Mouse (Mus musculus): ENCODE data around the gene Hsd11b1. TPM values are rescaled to one million over a fixed set of nuclear protein-coding genes. Genes with fewer than 3 reads are reported as not detected.

Hsd11b1 gene
- polyA plus RNA-seq, 1 experiment from 2014 or later, result 0.91 TPM

GRCm38 (mm10) chr1:193242238-193242637 lies 21.6 kb downstream of the Hsd11b1 start:
- Histone ChIP-seq H3K4me3 (ENCODE audit: low read length) (no peak overlapping the region), H3K4me2 (ENCODE audit: low read depth, low read length) (no peak overlapping the region), H3K36me3 (ENCODE audit: control insufficient read depth, insufficient read depth, low read length) (no peaks in the 10 kb centered on the region), H3K27me3 (replicated peaks; ENCODE audit: control insufficient read depth, insufficient read depth, low read length) (no peaks in the 10 kb centered on the region), H3K27ac (ENCODE audit: low read length) (no peak overlapping the region), H3K4me1 (ENCODE audit: control insufficient read depth, insufficient read depth, low read length) (0 out of 2 replicates have a peak, but pooled peaks cover 5% of the 10 kb centered on the region), H3K9ac (ENCODE audit: low read depth, low read length) (no peak overlapping the region), H3K9me3 (ENCODE audit: control insufficient read depth, low read length) (no peaks in the 10 kb centered on the region)
- ATAC-seq, result peak; percentile 31; the same call in 1 of the 2 replicates
- WGBS, result 54% methylated on average over 8 of the region's 8 CpGs

- no peaks in the 10 kb centered on the region for H3K36me3 ChIP-seq (ENCODE audit: control insufficient read depth, insufficient read depth, low read length)
- H3K9me3 ChIP-seq (ENCODE audit: control insufficient read depth, low read length), result no peaks in the 10 kb centered on the region
- H3K27ac ChIP-seq (ENCODE audit: low read length), result no peak overlapping the region
- no peaks in the 10 kb centered on the region for H3K27me3 ChIP-seq (replicated peaks; ENCODE audit: control insufficient read depth, insufficient read depth, low read length)
- H3K4me2 ChIP-seq (ENCODE audit: low read depth, low read length), result no peak overlapping the region
- H3K4me3 ChIP-seq (ENCODE audit: low read length), result no peak overlapping the region
- 89% methylated on average over 4 of the region's 4 CpGs for WGBS
- 0 out of 2 replicates have a peak, but pooled peaks cover 5% of the 10 kb centered on the region for H3K4me1 ChIP-seq (ENCODE audit: control insufficient read depth, insufficient read depth, low read length)
- no peak overlapping the region for H3K9ac ChIP-seq (ENCODE audit: low read depth, low read length)
- no peak for ATAC-seq
These were observed 22.4 kb downstream of the Hsd11b1 start for GRCm38 (mm10) chr1:193241436-193241835.

- Histone ChIP-seq H3K4me1 (ENCODE audit: control insufficient read depth, insufficient read depth, low read length) (0 out of 2 replicates have a peak, but pooled peaks cover 3% of the 10 kb centered on the region), H3K9ac (ENCODE audit: low read depth, low read length) (no peak overlapping the region), H3K36me3 (ENCODE audit: control insufficient read depth, insufficient read depth, low read length) (no peaks in the 10 kb centered on the region), H3K4me2 (ENCODE audit: low read depth, low read length) (no peak overlapping the region), H3K27ac (ENCODE audit: low read length) (no peak overlapping the region), H3K9me3 (ENCODE audit: control insufficient read depth, low read length) (no peaks in the 10 kb centered on the region), H3K4me3 (ENCODE audit: low read length) (no peak overlapping the region), H3K27me3 (replicated peaks; ENCODE audit: control insufficient read depth, insufficient read depth, low read length) (no peaks in the 10 kb centered on the region)
- ATAC-seq, result no peak
- WGBS, result 55% methylated on average over 4 of the region's 4 CpGs
These were observed 25.4 kb downstream of the Hsd11b1 start for GRCm38 (mm10) chr1:193238426-193238825.

- Histone ChIP-seq H3K36me3 (ENCODE audit: control insufficient read depth, insufficient read depth, low read length) (no peaks in the 10 kb centered on the region), H3K9ac (ENCODE audit: low read depth, low read length) (no peak overlapping the region), H3K27ac (ENCODE audit: low read length) (no peak overlapping the region), H3K27me3 (replicated peaks; ENCODE audit: control insufficient read depth, insufficient read depth, low read length) (no peaks in the 10 kb centered on the region), H3K4me1 (ENCODE audit: control insufficient read depth, insufficient read depth, low read length) (0 out of 2 replicates have a peak, but pooled peaks cover 3% of the 10 kb centered on the region), H3K9me3 (ENCODE audit: control insufficient read depth, low read length) (no peaks in the 10 kb centered on the region), H3K4me3 (ENCODE audit: low read length) (no peak overlapping the region), H3K4me2 (ENCODE audit: low read depth, low read length) (no peak overlapping the region)
- WGBS, result 63% methylated on average over 7 of the region's 7 CpGs
- ATAC-seq, result no peak
These were observed 28.9 kb downstream of the Hsd11b1 start for GRCm38 (mm10) chr1:193234930-193235329.

GRCm38 (mm10) chr1:193234130-193234645 lies 29.7 kb downstream of the Hsd11b1 start:
- Histone ChIP-seq H3K27ac (ENCODE audit: low read length) (no peak overlapping the region), H3K9me3 (ENCODE audit: control insufficient read depth, low read length) (no peaks in the 10 kb centered on the region), H3K4me2 (ENCODE audit: low read depth, low read length) (no peak overlapping the region), H3K27me3 (replicated peaks; ENCODE audit: control insufficient read depth, insufficient read depth, low read length) (no peaks in the 10 kb centered on the region), H3K4me3 (ENCODE audit: low read length) (no peak overlapping the region), H3K36me3 (ENCODE audit: control insufficient read depth, insufficient read depth, low read length) (no peaks in the 10 kb centered on the region), H3K9ac (ENCODE audit: low read depth, low read length) (no peak overlapping the region), H3K4me1 (ENCODE audit: control insufficient read depth, insufficient read depth, low read length) (0 out of 2 replicates have a peak, but pooled peaks cover 3% of the 10 kb centered on the region)
- no peak for ATAC-seq
- 92% methylated on average over 2 of the region's 2 CpGs for WGBS

GRCm38 (mm10) chr1:193232732-193233131 lies 31.1 kb downstream of the Hsd11b1 start:
- Histone ChIP-seq H3K9ac (ENCODE audit: low read depth, low read length) (no peak overlapping the region), H3K27ac (ENCODE audit: low read length) (no peak overlapping the region), H3K4me1 (ENCODE audit: control insufficient read depth, insufficient read depth, low read length) (0 out of 2 replicates have a peak, but pooled peaks cover 3% of the 10 kb centered on the region), H3K4me3 (ENCODE audit: low read length) (no peak overlapping the region), H3K27me3 (replicated peaks; ENCODE audit: control insufficient read depth, insufficient read depth, low read length) (no peaks in the 10 kb centered on the region), H3K36me3 (ENCODE audit: control insufficient read depth, insufficient read depth, low read length) (no peaks in the 10 kb centered on the region), H3K4me2 (ENCODE audit: low read depth, low read length) (no peak overlapping the region), H3K9me3 (ENCODE audit: control insufficient read depth, low read length) (no peaks in the 10 kb centered on the region)
- no peak for ATAC-seq
- 85% methylated on average over 2 of the region's 2 CpGs for WGBS

GRCm38 (mm10) chr1:193230935-193231334 lies 32.9 kb downstream of the Hsd11b1 start:
- peak; percentile 56; the same call in 1 of the 2 replicates for ATAC-seq
- no peak overlapping the region for H3K4me2 ChIP-seq (ENCODE audit: low read depth, low read length)
- no peak overlapping the region for H3K27ac ChIP-seq (ENCODE audit: low read length)

GRCm38 (mm10) chr1:193230531-193230930 lies 33.3 kb downstream of the Hsd11b1 start:
- no peak overlapping the region for H3K27ac ChIP-seq (ENCODE audit: low read length)
- 43% methylated on average over 3 of the region's 3 CpGs for WGBS

More at GRCm38 (mm10) chr1:193230935-193231334, 32.9 kb downstream of the Hsd11b1 start:
- Histone ChIP-seq H3K9ac (ENCODE audit: low read depth, low read length) (no peak overlapping the region), H3K27me3 (replicated peaks; ENCODE audit: control insufficient read depth, insufficient read depth, low read length) (no peaks in the 10 kb centered on the region), H3K9me3 (ENCODE audit: control insufficient read depth, low read length) (no peaks in the 10 kb centered on the region), H3K4me1 (ENCODE audit: control insufficient read depth, insufficient read depth, low read length) (0 out of 2 replicates have a peak, but pooled peaks cover 3% of the 10 kb centered on the region), H3K4me3 (ENCODE audit: low read length) (no peak overlapping the region), H3K36me3 (ENCODE audit: control insufficient read depth, insufficient read depth, low read length) (no peaks in the 10 kb centered on the region)
- WGBS, result 46% methylated on average over 5 of the region's 5 CpGs

GRCm38 (mm10) chr1:193229570-193229969 lies 34.3 kb downstream of the Hsd11b1 start:
- no peak for ATAC-seq
- Histone ChIP-seq H3K4me1 (ENCODE audit: control insufficient read depth, insufficient read depth, low read length) (0 out of 2 replicates have a peak, but pooled peaks cover 3% of the 10 kb centered on the region), H3K9ac (ENCODE audit: low read depth, low read length) (no peak overlapping the region), H3K27ac (ENCODE audit: low read length) (no peak overlapping the region), H3K4me2 (ENCODE audit: low read depth, low read length) (no peak overlapping the region), H3K4me3 (ENCODE audit: low read length) (no peak overlapping the region), H3K9me3 (ENCODE audit: control insufficient read depth, low read length) (no peaks in the 10 kb centered on the region), H3K27me3 (replicated peaks; ENCODE audit: control insufficient read depth, insufficient read depth, low read length) (no peaks in the 10 kb centered on the region), H3K36me3 (ENCODE audit: control insufficient read depth, insufficient read depth, low read length) (no peaks in the 10 kb centered on the region)
- 91% methylated on average over 5 of the region's 5 CpGs for WGBS

More at GRCm38 (mm10) chr1:193230531-193230930, 33.3 kb downstream of the Hsd11b1 start:
- Histone ChIP-seq H3K27me3 (replicated peaks; ENCODE audit: control insufficient read depth, insufficient read depth, low read length) (no peaks in the 10 kb centered on the region), H3K4me1 (ENCODE audit: control insufficient read depth, insufficient read depth, low read length) (0 out of 2 replicates have a peak, but pooled peaks cover 3% of the 10 kb centered on the region), H3K4me3 (ENCODE audit: low read length) (no peak overlapping the region), H3K4me2 (ENCODE audit: low read depth, low read length) (no peak overlapping the region), H3K36me3 (ENCODE audit: control insufficient read depth, insufficient read depth, low read length) (no peaks in the 10 kb centered on the region), H3K9me3 (ENCODE audit: control insufficient read depth, low read length) (no peaks in the 10 kb centered on the region), H3K9ac (ENCODE audit: low read depth, low read length) (no peak overlapping the region)
- ATAC-seq, result no peak
